Mouse (Mus musculus) E14TG2a.4 (cell line): Measurements from ENCODE around the gene Ghr.

Experiments used
- H3K27me3 ChIP-seq: 2 replicates; pipeline ENCODE4 v1.6.1; 2014; ENCODE audit warnings: low read length, control low read depth; ENCODE audit not compliant: insufficient read depth
- H3K36me3 ChIP-seq: 2 replicates; pipeline ENCODE4 v1.6.1; 2014; ENCODE audit warnings: low read length, control low read depth; ENCODE audit not compliant: insufficient read depth
- H3K4me1 ChIP-seq: replicated peaks from 2 replicates; pipeline ENCODE4 v1.6.1; 2014; ENCODE audit warnings: low read depth, low read length, control low read depth
- H3K4me3 ChIP-seq: replicated peaks from 2 replicates; pipeline ENCODE4 v1.5.1; 2014; ENCODE audit warnings: mild to moderate bottlenecking, low read length
- H3K9me3 ChIP-seq: 2 replicates; pipeline ENCODE4 v1.6.1; 2014; ENCODE audit warnings: low read length, control low read depth
- CTCF ChIP-seq: conservative IDR thresholded peaks from 2 replicates; pipeline ENCODE4 v1.5.1; 2014; ENCODE audit warnings: low read length
- NANOG ChIP-seq: IDR thresholded peaks from 2 replicates; pipeline ENCODE4 v1.6.1; 2014; ENCODE audit warnings: borderline replicate concordance, low read length, mixed read lengths
- POU5F1 ChIP-seq: IDR thresholded peaks from 2 replicates; pipeline ENCODE4 v1.6.1; 2014; ENCODE audit warnings: low read length, borderline replicate concordance

Ghr gene

GRCm38 (mm10) chr15:3485367-3485766 lies 97.9 kb downstream of the Ghr start:
- Histone ChIP-seq H3K27me3 (no peaks in the 10 kb centered on the region), H3K4me1 (no peaks in the 10 kb centered on the region), H3K36me3 (no peaks in the 10 kb centered on the region), H3K4me3 (no peak overlapping the region), H3K9me3 (no peaks in the 10 kb centered on the region)
- no peak for TF ChIP-seq POU5F1
- no peak for TF ChIP-seq NANOG
- no peak for TF ChIP-seq CTCF

DNA sequence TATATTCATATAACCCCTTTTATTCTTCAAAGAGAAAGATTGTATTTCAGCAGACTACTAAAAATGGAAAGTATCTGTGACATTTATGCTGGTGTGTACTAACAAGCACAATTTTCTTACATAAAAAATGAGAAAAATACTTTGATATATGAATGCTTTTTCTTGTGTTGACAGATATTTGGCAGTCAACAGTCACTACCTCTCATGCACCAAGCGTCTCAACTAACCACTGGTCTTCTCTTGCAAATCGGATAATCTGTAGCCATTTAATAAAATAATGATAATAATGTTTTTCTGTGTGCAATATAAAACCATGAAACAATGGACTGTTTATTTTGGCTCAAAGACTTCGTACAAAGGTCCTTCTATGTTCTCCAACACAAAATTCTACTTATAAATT lies 99.8 kb downstream of the Ghr start:
- Histone ChIP-seq H3K4me3 (no peak overlapping the region), H3K36me3 (no peaks in the 10 kb centered on the region), H3K4me1 (no peaks in the 10 kb centered on the region), H3K9me3 (no peaks in the 10 kb centered on the region), H3K27me3 (no peaks in the 10 kb centered on the region)
- TF ChIP-seq NANOG (no peak), CTCF (no peak), POU5F1 (no peak)

DNA sequence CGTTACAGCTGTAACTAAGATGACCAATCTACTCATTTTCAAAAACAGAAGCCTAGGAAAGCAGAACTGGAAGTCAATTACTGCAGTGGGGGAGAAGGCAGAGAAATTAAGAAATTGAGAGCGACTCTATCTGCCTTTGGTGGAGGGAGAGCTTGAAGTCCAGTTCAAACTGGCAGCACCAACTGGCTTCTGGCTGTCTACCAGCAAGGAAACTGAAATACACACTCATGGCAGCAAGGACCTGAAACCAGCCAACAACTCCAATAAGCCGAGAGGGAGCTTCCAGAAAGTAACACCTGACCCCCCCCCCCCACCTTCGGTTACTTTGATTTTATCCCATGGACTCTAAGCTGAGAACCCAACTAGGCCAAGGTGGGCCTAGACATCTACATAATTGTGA lies 114.1 kb downstream of the Ghr start:
- H3K4me1 ChIP-seq = no peaks in the 10 kb centered on the region
- TF ChIP-seq POU5F1 = no peak
- no peak for TF ChIP-seq NANOG
- TF ChIP-seq CTCF = no peak
- no peaks in the 10 kb centered on the region for H3K9me3 ChIP-seq
- no peaks in the 10 kb centered on the region for H3K27me3 ChIP-seq
- H3K4me3 ChIP-seq = no peak overlapping the region
- H3K36me3 ChIP-seq = no peaks in the 10 kb centered on the region

DNA sequence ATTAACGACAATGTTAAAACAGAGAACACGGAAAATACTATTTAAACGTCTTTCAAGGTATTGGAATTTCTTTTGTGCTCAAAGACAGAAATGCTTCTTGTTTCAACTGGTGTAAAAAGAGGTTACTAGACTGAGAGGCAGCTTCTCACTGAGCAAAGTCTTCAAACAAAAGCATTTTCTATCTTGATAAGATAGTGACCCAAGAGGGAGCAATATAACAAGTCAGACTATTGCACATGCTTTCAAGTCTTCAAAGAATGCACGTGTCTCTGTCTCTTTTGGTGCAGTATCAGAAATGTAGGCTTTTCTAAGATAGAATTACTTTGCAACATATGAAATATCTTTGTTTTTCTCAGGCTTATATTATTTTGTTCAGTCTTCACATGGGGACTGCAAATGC lies 116.7 kb downstream of the Ghr start:
- H3K36me3 ChIP-seq = no peaks in the 10 kb centered on the region
- H3K27me3 ChIP-seq = no peaks in the 10 kb centered on the region
- no peak for TF ChIP-seq CTCF
- H3K9me3 ChIP-seq = no peaks in the 10 kb centered on the region
- no peak overlapping the region for H3K4me3 ChIP-seq
- H3K4me1 ChIP-seq = no peaks in the 10 kb centered on the region

GRCm38 (mm10) chr15:3464754-3465153 lies 118.5 kb downstream of the Ghr start:
- no peak overlapping the region for H3K4me3 ChIP-seq
- H3K4me1 ChIP-seq = no peaks in the 10 kb centered on the region
- TF ChIP-seq NANOG = no peak
- no peak for TF ChIP-seq CTCF
- TF ChIP-seq POU5F1 = no peak
- no peaks in the 10 kb centered on the region for H3K27me3 ChIP-seq
- H3K36me3 ChIP-seq = no peaks in the 10 kb centered on the region
- no peaks in the 10 kb centered on the region for H3K9me3 ChIP-seq

- no peak for TF ChIP-seq POU5F1
- no peak for TF ChIP-seq CTCF
- no peak for TF ChIP-seq NANOG
- Histone ChIP-seq H3K4me3 (no peak overlapping the region), H3K27me3 (no peaks in the 10 kb centered on the region), H3K36me3 (no peaks in the 10 kb centered on the region), H3K9me3 (no peaks in the 10 kb centered on the region), H3K4me1 (no peaks in the 10 kb centered on the region)
These were observed 126.7 kb downstream of the Ghr start for GRCm38 (mm10) chr15:3456543-3456942.

DNA sequence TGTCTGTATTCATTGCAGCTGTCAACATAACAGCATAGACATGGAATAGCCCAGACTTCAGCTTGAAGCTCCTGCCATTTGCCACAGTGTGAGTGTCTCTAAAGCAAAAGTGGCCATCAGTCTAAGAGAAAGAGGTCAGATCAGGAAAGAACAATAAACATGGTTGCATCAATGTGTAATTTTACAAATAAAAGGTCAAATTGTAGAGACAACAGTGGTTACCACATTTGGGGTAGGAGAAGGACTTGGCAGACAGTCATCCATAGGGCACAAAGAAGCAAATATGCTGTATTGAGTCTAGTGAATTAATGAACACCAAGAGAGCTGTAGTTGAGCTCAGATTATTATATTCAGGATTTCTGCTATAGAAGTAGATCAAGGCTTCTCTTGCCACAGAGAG lies 127.7 kb downstream of the Ghr start:
- TF ChIP-seq CTCF = no peak
- no peak for TF ChIP-seq POU5F1

DNA sequence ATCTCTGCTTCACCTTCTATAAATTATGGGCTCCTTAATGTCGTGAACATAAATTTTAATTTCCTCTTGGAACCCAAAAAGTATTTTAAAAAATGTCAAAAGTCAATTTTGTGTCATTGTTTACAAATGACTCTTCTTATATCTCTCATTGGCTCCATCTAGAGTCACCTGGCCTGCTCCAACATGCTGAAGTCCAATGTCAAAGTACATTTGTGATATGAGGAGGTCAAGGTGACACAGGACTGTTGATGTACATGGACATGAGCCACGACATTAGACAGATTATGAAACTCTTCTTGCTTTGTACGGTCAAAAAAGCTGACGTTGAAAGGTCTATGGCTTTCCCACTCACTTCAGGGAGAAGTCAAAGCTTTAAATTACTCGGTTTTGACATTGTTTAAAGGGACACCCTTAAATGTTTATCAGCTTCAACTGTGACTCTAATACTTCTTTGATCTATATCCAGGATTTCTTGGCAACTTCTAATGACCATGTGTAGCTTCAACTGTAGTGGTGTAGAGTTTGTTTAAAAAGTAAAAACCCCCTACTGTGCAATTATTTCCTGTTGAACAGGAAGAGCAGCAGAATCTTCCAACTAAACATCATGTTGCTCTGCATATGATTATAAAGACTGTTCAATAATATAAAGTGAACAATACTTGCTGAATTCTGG lies 131.1 kb downstream of the Ghr start:
- H3K4me1 ChIP-seq = no peaks in the 10 kb centered on the region
- no peaks in the 10 kb centered on the region for H3K36me3 ChIP-seq
- H3K9me3 ChIP-seq = no peaks in the 10 kb centered on the region
- no peaks in the 10 kb centered on the region for H3K27me3 ChIP-seq
- H3K4me3 ChIP-seq = no peak overlapping the region
- no peak for TF ChIP-seq CTCF
- no peak for TF ChIP-seq POU5F1
- TF ChIP-seq NANOG = no peak

More for the DNA sequence above, 127.7 kb downstream of the Ghr start:
- H3K36me3 ChIP-seq = no peaks in the 10 kb centered on the region
- no peak overlapping the region for H3K4me3 ChIP-seq
- H3K27me3 ChIP-seq = no peaks in the 10 kb centered on the region
- no peaks in the 10 kb centered on the region for H3K4me1 ChIP-seq
- no peaks in the 10 kb centered on the region for H3K9me3 ChIP-seq

DNA sequence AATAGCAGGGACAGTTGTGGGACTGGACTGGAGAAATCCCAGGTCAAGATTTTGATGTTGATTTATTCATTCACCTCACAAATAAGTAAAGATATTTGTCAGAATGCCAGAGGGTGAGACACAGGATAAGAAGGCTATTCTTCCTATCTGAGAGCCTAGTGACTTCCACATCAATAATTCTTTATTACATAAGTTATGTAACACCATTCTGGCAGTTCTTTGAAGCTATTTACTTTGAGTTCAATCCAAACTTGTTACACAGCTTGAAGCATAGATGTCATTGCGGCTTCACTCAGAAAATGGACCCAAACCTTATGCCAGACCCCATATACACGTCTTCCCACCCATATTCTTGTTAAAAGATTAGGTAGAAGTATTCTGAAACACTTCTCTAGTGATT lies 133.7 kb downstream of the Ghr start:
- H3K9me3 ChIP-seq = no peaks in the 10 kb centered on the region
- H3K4me1 ChIP-seq = peaks cover 5% of the 10 kb centered on the region; the same call in 1 of the 2 replicates
- TF ChIP-seq NANOG (no peak), CTCF (no peak), POU5F1 (no peak)
- no peaks in the 10 kb centered on the region for H3K27me3 ChIP-seq
- H3K4me3 ChIP-seq = no peak overlapping the region
- H3K36me3 ChIP-seq = no peaks in the 10 kb centered on the region
